Mouse (Mus musculus): ENCODE measurements around the gene Pex16. TPM values are rescaled to one million over a fixed set of nuclear protein-coding genes. Genes with fewer than 3 reads are reported as not detected.
A peak's percentile ranks its signal among the peaks of the same experiment; 100 is the strongest.

Gene Pex16
- total and polyA plus RNA-seq, 2 experiments from 2014 or later, result 31.8 to 43.4 TPM

- H3K4me3 ChIP-seq (ENCODE audit: low read depth, low read length), result no peak overlapping the region
- no peaks in the 10 kb centered on the region for H3K27me3 ChIP-seq (ENCODE audit: insufficient read depth, low read length)
- TF ChIP-seq CTCF (IDR thresholded peaks at IDR 0.05), result no peak
- ATAC-seq (ENCODE audit: low FRiP score) (no peak), DNase-seq (ENCODE audit: low spot score) (peak; percentile 28)
- H3K4me1 ChIP-seq (ENCODE audit: insufficient read depth, low read length), result no peaks in the 10 kb centered on the region
- H3K27ac ChIP-seq (ENCODE audit: low read depth, low read length), result no peak overlapping the region
- H3K4me2 ChIP-seq (ENCODE audit: low read depth, low read length, poor library complexity, severe bottlenecking), result no peak overlapping the region
- peaks cover 36% of the 10 kb centered on the region for H3K36me3 ChIP-seq (ENCODE audit: insufficient read depth, low read length)
- 21% methylated on average over 5 of the region's 5 CpGs for WGBS
- H3K9me3 ChIP-seq (ENCODE audit: low read length), result no peaks in the 10 kb centered on the region
- no peak overlapping the region for H3K9ac ChIP-seq (replicated peaks; ENCODE audit: low read length, poor library complexity, severe bottlenecking)
Observed at GRCm38 (mm10) chr2:92353402-92353801, 21.1 kb upstream of the Pex16 start.

DNA sequence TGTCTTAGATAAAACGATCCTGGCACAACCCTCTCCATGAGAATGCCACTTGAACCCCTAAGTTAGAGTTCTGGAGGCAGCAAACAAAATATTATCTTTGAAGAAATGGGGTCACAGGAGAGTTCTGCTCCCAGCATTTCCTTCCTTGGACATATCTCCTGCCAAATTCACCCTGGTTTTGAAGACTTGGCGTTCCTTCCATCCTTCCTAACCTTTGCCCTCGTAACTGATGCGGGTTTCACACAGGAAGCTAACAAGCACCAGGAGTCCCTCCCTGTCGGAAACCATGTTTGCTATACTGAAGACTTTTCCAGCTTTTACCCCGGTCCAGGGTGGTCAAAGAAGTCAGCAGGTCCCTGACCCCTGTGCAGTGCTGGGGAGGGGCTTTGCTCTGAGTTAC is 20.3 kb upstream of the Pex16 start:
- no peaks in the 10 kb centered on the region for H3K9me3 ChIP-seq (ENCODE audit: low read length)
- no peaks in the 10 kb centered on the region for H3K4me1 ChIP-seq (ENCODE audit: insufficient read depth, low read length)
- TF ChIP-seq CTCF (IDR thresholded peaks at IDR 0.05), result no peak
- peaks cover 39% of the 10 kb centered on the region for H3K36me3 ChIP-seq (ENCODE audit: insufficient read depth, low read length)
- H3K27ac ChIP-seq (ENCODE audit: low read depth, low read length), result no peak overlapping the region
- WGBS, result 66% methylated on average over 6 of the region's 6 CpGs
- no peak overlapping the region for H3K4me2 ChIP-seq (ENCODE audit: low read depth, low read length, poor library complexity, severe bottlenecking)
- no peaks in the 10 kb centered on the region for H3K27me3 ChIP-seq (ENCODE audit: insufficient read depth, low read length)
- no peak overlapping the region for H3K4me3 ChIP-seq (ENCODE audit: low read depth, low read length)
- no peak for DNase-seq (ENCODE audit: low spot score)
- no peak for ATAC-seq (ENCODE audit: low FRiP score)
- H3K9ac ChIP-seq (replicated peaks; ENCODE audit: low read length, poor library complexity, severe bottlenecking), result no peak overlapping the region

DNA sequence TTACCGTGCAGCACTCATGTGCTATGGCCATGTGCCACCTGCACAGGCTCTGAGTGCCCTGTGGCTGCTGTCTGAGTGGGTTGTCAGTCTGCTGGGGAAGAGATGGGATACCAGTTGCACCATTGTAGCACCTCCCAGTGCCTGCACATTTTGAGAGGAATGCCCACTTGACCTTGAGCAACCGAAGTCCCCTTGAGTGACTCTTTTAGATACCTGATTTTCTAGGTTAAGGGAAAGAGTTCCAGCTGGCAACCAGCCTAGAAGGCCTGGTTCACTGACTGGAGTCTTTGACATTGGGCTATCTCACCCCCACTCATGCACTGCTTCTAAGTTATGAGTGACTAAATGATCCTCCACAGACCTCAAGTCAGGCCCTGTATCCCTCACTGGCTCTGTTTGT is 15.2 kb upstream of the Pex16 start:
- no peak overlapping the region for H3K4me2 ChIP-seq (ENCODE audit: low read depth, low read length, poor library complexity, severe bottlenecking)
- TF ChIP-seq CTCF (IDR thresholded peaks at IDR 0.05), result no peak
- DNase-seq (ENCODE audit: low spot score), result no peak
- no peak overlapping the region for H3K27ac ChIP-seq (ENCODE audit: low read depth, low read length)
- 82% methylated on average over 2 of the region's 2 CpGs for WGBS
- no peaks in the 10 kb centered on the region for H3K4me1 ChIP-seq (ENCODE audit: insufficient read depth, low read length)
- no peaks in the 10 kb centered on the region for H3K9me3 ChIP-seq (ENCODE audit: low read length)
- peaks cover 51% of the 10 kb centered on the region for H3K36me3 ChIP-seq (ENCODE audit: insufficient read depth, low read length)
- no peaks in the 10 kb centered on the region for H3K27me3 ChIP-seq (ENCODE audit: insufficient read depth, low read length)
- no peak for ATAC-seq (ENCODE audit: low FRiP score)
- no peak overlapping the region for H3K9ac ChIP-seq (replicated peaks; ENCODE audit: low read length, poor library complexity, severe bottlenecking)
- H3K4me3 ChIP-seq (ENCODE audit: low read depth, low read length), result no peak overlapping the region

DNA sequence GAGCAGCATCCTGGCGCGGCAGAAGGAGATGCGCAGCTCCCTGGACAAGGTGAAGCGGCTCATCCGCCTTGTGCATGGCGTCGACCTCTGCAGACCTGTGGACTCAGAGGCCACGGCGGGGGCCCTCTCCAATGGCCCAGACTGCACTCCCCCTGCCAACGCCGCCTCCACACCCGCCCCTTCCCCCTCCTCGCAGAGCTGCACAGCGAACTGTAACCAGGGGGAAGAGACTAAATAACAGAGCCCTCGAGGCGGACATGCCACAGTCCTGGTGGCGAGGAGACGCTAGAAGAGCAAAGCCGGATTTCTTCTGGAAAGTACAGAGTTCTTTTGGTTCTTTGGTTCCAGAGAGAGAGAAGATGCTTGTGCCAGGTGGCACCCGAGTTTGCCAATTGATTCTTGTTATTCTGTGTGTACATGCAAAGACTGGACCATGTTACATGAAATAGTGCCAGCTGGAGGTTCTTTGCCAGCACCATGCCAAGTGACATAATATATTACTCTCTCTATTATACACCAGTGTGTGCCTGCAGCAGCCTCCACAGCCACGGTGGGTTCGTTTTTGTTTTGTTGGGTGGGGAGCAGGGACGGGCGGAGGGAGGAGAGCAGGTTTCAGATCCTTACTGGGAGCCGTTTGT is 14.2 kb upstream of the Pex16 start:
- ATAC-seq (ENCODE audit: low FRiP score) (no peak), DNase-seq (ENCODE audit: low spot score) (peak; percentile 64)
- no peak for TF ChIP-seq CTCF (IDR thresholded peaks at IDR 0.05)
- no peak overlapping the region for H3K27ac ChIP-seq (ENCODE audit: low read depth, low read length)
- H3K9me3 ChIP-seq (ENCODE audit: low read length), result no peaks in the 10 kb centered on the region
- H3K36me3 ChIP-seq (ENCODE audit: insufficient read depth, low read length), result peaks cover 54% of the 10 kb centered on the region
- H3K9ac ChIP-seq (replicated peaks; ENCODE audit: low read length, poor library complexity, severe bottlenecking), result no peak overlapping the region
- H3K27me3 ChIP-seq (ENCODE audit: insufficient read depth, low read length), result no peaks in the 10 kb centered on the region
- WGBS, result 62% methylated on average over 25 of the region's 25 CpGs
- H3K4me2 ChIP-seq (ENCODE audit: low read depth, low read length, poor library complexity, severe bottlenecking), result no peak overlapping the region
- H3K4me1 ChIP-seq (ENCODE audit: insufficient read depth, low read length), result no peaks in the 10 kb centered on the region
- no peak overlapping the region for H3K4me3 ChIP-seq (ENCODE audit: low read depth, low read length)

- Histone ChIP-seq H3K4me3 (ENCODE audit: low read depth, low read length) (no peak overlapping the region), H3K27ac (ENCODE audit: low read depth, low read length) (no peak overlapping the region), H3K9ac (replicated peaks; ENCODE audit: low read length, poor library complexity, severe bottlenecking) (no peak overlapping the region), H3K9me3 (ENCODE audit: low read length) (no peaks in the 10 kb centered on the region), H3K4me1 (ENCODE audit: insufficient read depth, low read length) (no peaks in the 10 kb centered on the region), H3K36me3 (ENCODE audit: insufficient read depth, low read length) (peaks cover 54% of the 10 kb centered on the region), H3K4me2 (ENCODE audit: low read depth, low read length, poor library complexity, severe bottlenecking) (no peak overlapping the region), H3K27me3 (ENCODE audit: insufficient read depth, low read length) (no peaks in the 10 kb centered on the region)
- TF ChIP-seq CTCF (IDR thresholded peaks at IDR 0.05), result no peak
- 25% methylated on average over 11 of the region's 12 CpGs for WGBS
- DNase-seq (ENCODE audit: low spot score) (no peak), ATAC-seq (ENCODE audit: low FRiP score) (no peak)
Observed at GRCm38 (mm10) chr2:92360893-92361292, 13.6 kb upstream of the Pex16 start.

DNA sequence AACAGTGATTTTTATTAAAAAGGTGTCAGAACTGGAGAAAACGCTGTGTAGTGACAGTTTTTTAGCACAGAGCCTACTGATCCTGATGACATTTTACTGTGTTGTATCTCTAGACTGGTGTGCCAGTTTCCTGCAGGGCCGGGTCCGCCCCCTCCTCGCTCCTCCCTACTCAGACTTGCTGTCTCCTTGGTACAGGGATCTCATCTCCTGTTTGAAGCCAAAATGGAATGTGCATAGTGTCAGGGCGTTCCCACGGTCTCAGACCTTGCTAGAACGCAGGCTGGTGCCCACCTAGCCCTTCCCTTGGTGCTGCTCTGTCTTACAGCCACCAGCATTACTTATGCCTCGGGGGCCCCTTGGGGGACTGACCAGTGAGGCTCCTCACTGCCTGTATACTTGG is 12.7 kb upstream of the Pex16 start:
- TF ChIP-seq CTCF (IDR thresholded peaks at IDR 0.05), result no peak
- no peak overlapping the region for H3K4me3 ChIP-seq (ENCODE audit: low read depth, low read length)
- H3K27me3 ChIP-seq (ENCODE audit: insufficient read depth, low read length), result no peaks in the 10 kb centered on the region
- no peak for ATAC-seq (ENCODE audit: low FRiP score)
- 78% methylated on average over 8 of the region's 8 CpGs for WGBS
- DNase-seq (ENCODE audit: low spot score), result no peak
- no peaks in the 10 kb centered on the region for H3K9me3 ChIP-seq (ENCODE audit: low read length)
- H3K9ac ChIP-seq (replicated peaks; ENCODE audit: low read length, poor library complexity, severe bottlenecking), result no peak overlapping the region
- H3K4me1 ChIP-seq (ENCODE audit: insufficient read depth, low read length), result no peaks in the 10 kb centered on the region
- H3K36me3 ChIP-seq (ENCODE audit: insufficient read depth, low read length), result peaks cover 53% of the 10 kb centered on the region
- no peak overlapping the region for H3K4me2 ChIP-seq (ENCODE audit: low read depth, low read length, poor library complexity, severe bottlenecking)
- H3K27ac ChIP-seq (ENCODE audit: low read depth, low read length), result no peak overlapping the region

Measured in midbrain, postnatal 0 days (tissue).